Mouse (Mus musculus) testis, postnatal 14 days (tissue): ENCODE results near the gene Nudcd3.
"Not testable (repeated sequence)": the region's sequence is repeated elsewhere in the genome, so short reads cannot be mapped to it uniquely, and the experiment has no call there.

Experiments used
- DNase-seq: peaks from one replicate; pipeline ENCODE4 v3.0.0; 2021; ENCODE audit warnings: low spot score

Gene Nudcd3

GRCm38 (mm10) chr11:6122631-6123030 is 77.6 kb downstream of the Nudcd3 start:
- DNase-seq, result no peak

- no peak for DNase-seq
These were observed 79.6 kb downstream of the Nudcd3 start for GRCm38 (mm10) chr11:6120596-6120995.

DNA sequence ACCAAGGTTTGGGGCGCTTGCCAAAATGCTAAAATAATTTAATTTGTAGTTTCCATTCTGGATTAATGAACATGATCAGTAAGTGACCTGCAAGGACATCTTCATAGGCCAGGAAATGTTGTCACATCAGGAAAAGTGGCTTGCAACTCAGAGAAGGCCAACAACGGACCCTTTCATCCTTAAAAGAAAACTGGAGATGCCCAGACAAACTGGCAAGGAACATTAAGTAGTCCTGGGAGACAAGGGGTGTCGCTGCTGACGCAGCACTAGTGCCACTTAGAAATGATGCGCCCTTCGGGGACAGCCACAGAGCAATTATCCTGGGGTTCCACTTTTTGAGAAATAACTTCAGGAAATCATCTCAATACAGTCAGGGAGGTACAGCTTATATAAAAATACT is 80.2 kb downstream of the Nudcd3 start:
- DNase-seq, result no peak

DNA sequence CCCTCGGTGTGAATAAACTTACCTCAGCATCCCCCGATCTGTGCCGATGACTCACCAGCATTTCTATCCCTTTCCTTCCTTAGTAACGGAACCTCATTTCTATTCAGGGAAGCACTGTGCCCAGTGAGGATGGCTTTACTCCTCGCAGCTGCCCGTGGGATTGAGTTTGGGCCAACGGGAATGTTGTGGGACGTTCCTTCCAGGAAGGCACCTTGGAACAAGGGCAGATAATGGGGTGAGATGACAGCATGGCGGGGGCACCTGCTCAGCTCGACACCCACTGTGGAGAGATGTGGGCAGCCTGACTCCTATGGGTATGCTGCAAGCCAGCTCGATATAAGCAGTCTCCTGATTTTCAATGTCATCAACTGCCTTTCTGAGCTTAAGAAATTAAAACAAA is 80.9 kb downstream of the Nudcd3 start:
- no peak for DNase-seq

DNA sequence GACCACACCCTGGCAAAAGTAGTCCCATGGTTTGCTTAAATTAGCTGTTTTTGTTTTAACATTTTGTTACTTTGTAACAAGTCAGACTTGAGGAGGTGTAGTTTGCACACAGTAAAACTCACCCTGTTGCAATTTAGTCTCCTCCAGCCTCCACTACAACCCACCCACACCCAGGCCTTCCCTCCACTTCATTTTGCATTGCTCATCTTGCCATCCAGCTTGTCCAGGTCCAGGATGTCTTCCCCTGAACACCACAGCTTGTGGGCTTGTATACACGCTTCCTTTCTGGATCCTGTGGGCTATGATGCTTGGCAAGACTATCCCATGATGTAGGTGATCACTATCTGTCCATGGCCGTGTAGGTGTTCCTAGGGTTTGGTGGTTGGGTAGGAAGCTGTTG is 82.3 kb downstream of the Nudcd3 start:
- DNase-seq, result peak; percentile 23

- no peak for DNase-seq
These were observed 88.3 kb downstream of the Nudcd3 start for GRCm38 (mm10) chr11:6111734-6112484.

DNA sequence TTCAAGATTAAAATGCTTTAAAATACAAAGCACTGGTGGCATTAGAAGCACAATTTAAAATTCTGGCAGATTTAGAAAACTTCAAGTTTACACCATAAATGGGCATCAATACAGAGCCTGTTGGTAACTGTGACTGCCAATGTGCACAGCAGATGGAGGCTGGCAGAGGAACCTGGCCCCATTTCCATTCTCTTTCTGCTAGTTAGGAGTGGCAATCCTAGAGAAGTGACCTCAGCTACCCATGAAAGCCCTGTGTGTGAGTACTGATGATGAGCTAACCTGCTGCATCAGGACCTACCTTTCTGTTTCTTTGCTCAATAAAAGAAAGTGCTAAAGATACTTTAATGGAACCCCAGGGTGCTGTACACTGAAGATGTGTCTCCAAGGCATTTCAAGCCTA is 90.2 kb downstream of the Nudcd3 start:
- DNase-seq, result no peak

DNA sequence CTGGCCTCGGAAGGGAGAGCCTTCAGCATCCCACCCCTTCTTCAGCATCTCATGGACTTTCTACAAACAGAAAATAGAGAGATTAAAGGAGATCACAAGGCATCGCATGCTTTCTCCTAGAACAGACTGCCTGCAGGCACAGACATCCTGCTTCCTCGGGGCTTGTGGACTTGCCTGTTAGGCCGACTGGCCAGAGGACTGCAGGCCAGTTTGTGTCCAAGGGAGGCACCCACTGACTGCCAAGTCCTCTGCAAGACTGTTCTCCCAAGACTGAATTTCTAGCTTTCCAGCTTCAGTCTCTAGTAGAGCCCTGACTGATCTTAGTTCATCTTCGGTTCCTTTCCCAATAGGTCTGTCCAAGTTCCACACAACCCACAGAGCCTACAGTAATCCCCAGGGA is 91.9 kb downstream of the Nudcd3 start:
- no peak for DNase-seq

DNA sequence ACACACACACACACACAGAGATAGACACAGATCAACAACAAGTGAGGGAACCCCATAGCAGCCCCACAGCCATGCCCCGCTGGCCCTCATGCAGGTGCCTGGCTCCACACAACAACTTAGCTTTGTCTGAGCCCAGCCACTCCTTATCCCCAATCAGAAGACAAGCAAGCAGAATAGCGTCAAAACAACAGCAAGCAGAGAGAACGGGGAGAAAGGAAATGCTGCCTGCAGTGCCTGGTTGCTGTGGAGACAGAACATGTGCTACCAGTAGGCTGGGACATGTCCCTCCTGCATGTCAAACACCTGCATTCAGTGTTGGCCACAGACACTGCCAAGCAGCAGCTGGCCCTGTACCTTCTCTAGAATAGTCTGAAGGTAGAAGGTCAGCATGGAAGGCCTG is 92.5 kb downstream of the Nudcd3 start:
- DNase-seq, result no peak

DNA sequence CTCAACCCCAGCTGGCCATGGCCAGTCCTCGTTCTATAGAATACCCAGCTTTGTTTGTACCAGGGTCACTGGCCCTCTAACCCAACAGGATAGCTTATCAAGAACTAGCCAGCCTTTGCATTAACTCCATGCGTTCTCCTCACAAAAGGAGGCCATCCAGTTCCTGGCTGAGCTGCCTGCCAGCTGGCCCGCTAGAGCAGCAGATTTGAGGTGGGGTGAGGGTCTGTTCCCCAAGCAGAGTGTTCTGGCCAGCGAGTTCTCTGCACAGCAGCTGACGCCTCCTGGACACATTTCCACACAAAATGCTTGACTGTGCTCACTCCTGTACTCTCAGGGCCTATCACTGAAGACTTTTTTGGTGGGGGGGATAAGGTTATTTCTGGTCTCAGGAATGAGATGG is 95.5 kb downstream of the Nudcd3 start:
- DNase-seq, result no peak

DNA sequence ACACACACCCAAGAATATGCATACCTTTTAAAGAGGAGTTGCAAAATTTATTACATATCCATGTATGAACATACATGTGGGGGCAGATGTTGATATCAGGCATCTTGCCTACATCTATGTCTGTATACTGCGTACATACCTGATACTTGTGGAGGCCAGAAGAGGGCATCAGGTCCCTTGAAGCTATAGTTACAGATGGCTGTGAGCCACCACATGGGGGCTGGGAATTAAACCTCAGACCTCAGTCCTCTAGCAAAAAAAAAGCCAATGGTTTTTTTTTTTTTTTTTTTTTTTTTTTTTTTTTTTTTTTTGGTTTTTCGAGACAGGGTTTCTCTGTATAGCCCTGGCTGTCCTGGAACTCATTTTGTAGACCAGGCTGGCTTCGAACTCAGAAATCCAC is 103.6 kb downstream of the Nudcd3 start:
- not testable (repeated sequence) for DNase-seq

DNA sequence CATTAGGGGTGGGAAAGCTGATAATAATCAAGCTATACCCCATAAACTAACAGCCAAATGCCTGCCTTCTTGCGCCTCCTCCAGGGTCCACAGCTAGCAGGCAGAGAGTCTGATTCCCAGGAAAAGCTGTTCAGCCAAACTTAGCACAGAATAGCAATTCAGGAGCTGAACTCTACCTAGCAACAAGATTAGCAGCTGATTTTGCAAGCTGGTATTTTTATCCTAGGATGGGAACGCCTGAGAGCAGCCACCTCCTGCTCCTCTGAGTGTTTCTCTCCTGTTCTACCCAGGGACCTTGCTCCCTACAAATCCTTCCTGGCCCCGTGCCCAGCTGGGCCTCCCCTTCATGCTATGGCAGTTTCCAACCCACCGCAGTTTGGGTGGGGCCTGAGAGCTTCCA is 113.2 kb downstream of the Nudcd3 start:
- DNase-seq, result no peak

DNA sequence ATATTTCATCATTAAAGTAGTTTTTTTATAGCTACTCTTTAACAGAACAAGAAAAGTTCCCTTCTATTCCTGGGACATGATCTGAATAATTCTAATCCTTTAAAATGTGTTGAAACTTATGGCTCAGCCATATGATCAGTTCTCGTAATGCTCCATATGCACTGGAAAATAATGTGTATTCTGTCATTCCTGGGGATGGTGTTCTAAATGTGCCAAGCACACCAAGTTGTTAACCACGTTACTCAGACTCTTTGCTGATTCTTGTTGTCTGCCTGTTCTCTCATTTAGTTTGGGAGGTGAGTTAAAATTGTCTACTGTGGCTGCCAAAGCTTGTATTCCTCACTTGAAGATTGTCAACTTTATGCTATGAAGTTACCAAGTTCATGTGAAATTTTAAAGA is 121.5 kb downstream of the Nudcd3 start:
- no peak for DNase-seq

GRCm38 (mm10) chr11:6075618-6076066 is 124.6 kb downstream of the Nudcd3 start:
- DNase-seq, result no peak

GRCm38 (mm10) chr11:6068181-6068957 is 131.8 kb downstream of the Nudcd3 start:
- no peak for DNase-seq

DNA sequence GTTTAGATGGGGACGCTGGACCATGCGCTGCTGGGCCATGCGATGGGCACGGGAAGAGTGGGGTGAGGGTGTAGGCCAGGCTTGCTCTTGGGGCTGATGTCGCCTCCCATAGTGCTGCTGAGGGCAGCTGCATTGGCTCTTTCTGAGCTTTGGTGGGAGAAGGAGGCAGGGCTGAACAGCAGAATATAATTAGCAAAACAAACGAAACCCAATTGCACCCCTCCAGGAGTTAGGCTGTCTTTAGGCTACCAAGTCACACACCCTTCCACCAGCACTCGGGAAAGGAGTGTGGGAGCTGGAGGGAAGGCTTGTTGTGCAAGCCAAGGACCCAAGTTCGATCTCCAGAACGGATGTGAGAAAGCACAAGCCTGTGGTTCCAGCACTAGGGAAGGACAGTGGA is 133.1 kb downstream of the Nudcd3 start:
- no peak for DNase-seq

- no peak for DNase-seq
These were observed 134.0 kb downstream of the Nudcd3 start, which contains the start of gene Camk2b for GRCm38 (mm10) chr11:6066176-6066575. Camk2b (minus strand) TSS chr11:6066362.

DNA sequence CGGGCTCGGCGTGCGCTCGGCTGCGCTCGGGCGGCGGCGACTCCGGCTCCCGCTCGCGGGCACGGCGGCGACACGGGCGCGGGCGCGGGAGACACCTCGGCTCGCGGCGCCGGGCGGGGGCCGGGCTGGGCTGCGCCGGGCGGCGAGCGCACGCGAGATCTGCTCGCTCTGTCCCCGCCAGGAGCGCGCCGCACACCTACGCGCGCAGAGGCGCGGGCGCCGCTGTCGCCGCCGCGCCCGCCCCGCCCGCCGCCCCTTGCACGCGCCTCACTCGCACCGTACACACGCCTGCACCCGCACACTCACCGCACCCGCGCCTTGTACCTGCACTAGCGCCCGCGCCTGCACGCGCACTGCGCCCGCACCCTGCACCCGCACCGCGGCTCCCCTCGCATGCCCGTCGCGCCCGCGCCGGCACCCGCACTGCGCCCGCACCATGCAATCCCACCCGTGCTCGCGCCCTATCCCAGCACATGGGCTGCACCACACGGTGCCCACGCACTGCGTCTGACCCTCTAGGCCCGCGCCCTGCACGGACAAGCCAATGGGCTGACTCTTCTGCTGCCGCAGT is 134.6 kb downstream of the Nudcd3 start:
- DNase-seq, result no peak

- no peak for DNase-seq
These were observed 135.1 kb downstream of the Nudcd3 start for GRCm38 (mm10) chr11:6065046-6065521.

DNA sequence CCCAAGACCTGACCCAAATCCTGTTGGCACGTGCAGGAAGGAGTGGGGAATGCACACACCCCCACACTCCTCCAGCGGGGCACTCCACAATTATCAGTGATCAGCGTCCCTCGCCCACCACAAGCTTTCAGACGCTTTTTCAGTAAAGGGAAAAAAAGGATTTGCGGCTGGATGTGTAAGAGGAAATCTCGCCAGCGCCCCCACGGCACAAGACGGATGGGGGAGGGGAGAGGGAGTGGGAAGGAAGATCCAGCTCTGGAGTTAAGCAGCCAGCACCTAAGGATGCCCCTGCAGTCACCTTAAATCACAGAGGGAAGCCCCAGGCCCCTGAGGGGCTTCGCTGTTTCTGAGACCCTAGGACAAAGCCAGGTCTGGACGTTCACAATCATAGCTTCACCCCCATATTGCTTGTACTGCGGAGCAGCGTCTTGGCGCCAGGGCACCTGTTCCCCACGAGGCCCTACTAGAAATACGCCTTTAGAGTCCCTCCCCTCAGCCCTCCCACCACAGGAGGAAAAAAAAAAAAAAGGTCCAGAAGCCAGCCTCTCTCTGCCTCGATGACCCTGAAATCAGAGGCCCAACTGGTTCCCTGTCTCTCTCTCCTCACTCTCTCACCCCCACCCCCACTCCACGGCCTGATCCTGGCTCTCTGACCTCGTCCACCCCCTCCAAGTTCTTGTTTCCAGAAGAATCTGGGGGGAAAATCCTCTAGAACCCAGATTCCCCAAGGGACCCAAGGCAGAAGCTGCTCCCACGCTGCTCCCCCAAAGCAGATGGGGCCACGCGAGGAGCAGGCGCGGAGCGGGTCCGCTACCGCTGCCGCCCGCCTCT is 135.8 kb downstream of the Nudcd3 start:
- no peak for DNase-seq

DNA sequence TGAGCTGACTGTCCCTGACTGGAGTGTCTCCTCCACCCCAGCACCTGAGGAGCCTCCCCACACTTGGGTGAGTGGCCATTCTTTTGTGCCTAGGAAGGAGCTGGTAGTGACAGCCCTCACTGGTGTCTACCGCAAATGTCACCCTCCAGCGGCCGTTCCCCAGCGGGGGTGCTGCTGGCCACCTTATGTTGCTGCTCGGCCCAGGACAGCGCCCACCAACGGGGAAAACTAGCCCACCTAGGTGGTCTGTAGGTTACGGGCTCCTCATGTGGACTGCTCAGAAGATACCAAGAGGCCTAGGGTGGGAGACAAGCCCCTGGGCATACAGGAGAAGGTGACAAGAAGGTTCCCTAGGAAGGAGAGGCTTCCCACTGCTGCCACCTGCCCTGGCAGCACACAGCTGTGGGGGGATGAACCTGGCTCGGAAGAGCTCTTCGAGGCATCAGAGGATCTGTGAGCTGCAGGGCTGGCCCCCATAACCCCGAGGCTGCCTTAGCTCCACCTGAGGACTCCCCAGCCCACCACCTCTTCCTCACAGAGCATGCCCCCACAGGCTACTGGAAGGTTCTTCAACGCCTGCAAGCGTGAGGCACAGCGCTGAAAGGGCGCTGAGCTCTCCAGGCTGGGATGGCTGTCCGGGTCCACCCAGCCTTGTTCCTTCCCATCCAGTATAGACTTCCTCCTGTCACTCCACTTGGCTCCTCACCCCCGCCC is 136.6 kb downstream of the Nudcd3 start:
- no peak for DNase-seq
